ENCODE assay signal across 9 mouse cellular contexts in genomic region chr11:12314278-12315043, GRCm38 (mm10).
DNase-seq lines count a peak whose midpoint lies in the region; ATAC-seq and TF ChIP-seq lines count a peak whose summit lies in the region.
"Had no signal": no experiment of that assay in that cellular context is flagged by ENCODE, and none has a peak within 500 bp of the region (broad histone marks: within the 10 kb centered on the region; RNA-seq: fewer than 3 reads in every experiment).

No protein-coding gene starts in this region.

- TF ChIP-seq POLR2A in cortical plate, adult 2 months (IDR thresholded peaks at IDR 0.05; ENCODE audit: extremely low read depth, insufficient read depth, low read length) = no peak

- no peak overlapping the region; the same call in 1 of the 2 replicates for H3K9ac ChIP-seq in stomach, postnatal 0 days (ENCODE audit: low read length)
- H3K9ac ChIP-seq: heart, embryonic 15.5 days had no signal

- H3K27me3 ChIP-seq in stomach, postnatal 0 days (ENCODE audit: control insufficient read depth, insufficient read depth, low read length) = no peaks in the 10 kb centered on the region
- H3K27me3 ChIP-seq: heart, embryonic 15.5 days had no signal

- peak; percentile 82 for TF ChIP-seq CTCF in gastrocnemius, adult 2 months (IDR thresholded peaks at IDR 0.05)
- TF ChIP-seq CTCF in cortical plate, adult 2 months (IDR thresholded peaks at IDR 0.05; ENCODE audit: extremely low read depth, insufficient read depth, low read length) = peak; percentile 45
- peak; percentile 74 for TF ChIP-seq CTCF in stomach, postnatal 0 days (IDR thresholded peaks at IDR 0.05; ENCODE audit: low read depth)

- peak; percentile 39 for DNase-seq in gastrocnemius, adult 2 months
- DNase-seq in gastrocnemius, adult 8-10 months (ENCODE audit: low spot score in 2 of 2) = no peak
- peak; percentile 19 for DNase-seq in ovary, postnatal 14 days (ENCODE audit: low spot score)
- no peak for DNase-seq in ovary, adult 18-20 months (ENCODE audit: low spot score)
- DNase-seq in kidney, postnatal 10 days = peak; percentile 70
- no peak for DNase-seq in stomach, postnatal 0 days (ENCODE audit: low spot score)
- DNase-seq in B cell, adult 2 months = no peak

- peak overlapping the region; percentile 75 for H3K27ac ChIP-seq in gastrocnemius, adult 2 months
- H3K27ac ChIP-seq in cortical plate, adult 2 months (ENCODE audit: insufficient read depth, low read length) = no peak overlapping the region
- H3K27ac ChIP-seq in stomach, postnatal 0 days (replicated peaks) = no peak overlapping the region

- WGBS in stomach, postnatal 0 days = 79% methylated on average over 6 of the region's 6 CpGs

- peaks cover 2% of the 10 kb centered on the region; the same call in 1 of the 2 replicates for H3K4me1 ChIP-seq in cortical plate, adult 2 months (ENCODE audit: control insufficient read depth, insufficient read depth, low read length)
- no peaks in the 10 kb centered on the region for H3K4me1 ChIP-seq in stomach, postnatal 0 days (replicated peaks; ENCODE audit: control insufficient read depth, insufficient read depth)

- H3K9me3 ChIP-seq in stomach, postnatal 0 days (ENCODE audit: control insufficient read depth, low read length) = no peaks in the 10 kb centered on the region
- H3K9me3 ChIP-seq: heart, embryonic 15.5 days had no signal

- no peak for ATAC-seq in stomach, postnatal 0 days (ENCODE audit: low FRiP score, low TSS enrichment)

- H3K4me2 ChIP-seq in stomach, postnatal 0 days (replicated peaks; ENCODE audit: low read depth) = no peak overlapping the region
- H3K4me2 ChIP-seq: heart, embryonic 15.5 days had no signal

- intact Hi-C loops in gastrocnemius, adult 2 months (cut with DNase I) = loop anchor here (1.0 to 5.0 kb wide), 2 partner anchors 45 to 223 kb away; no protein-coding TSS in a partner anchor

- H3K4me3 ChIP-seq in gastrocnemius, adult 2 months = peak overlapping the region; percentile 63
- no peak overlapping the region for H3K4me3 ChIP-seq in cortical plate, adult 2 months (ENCODE audit: insufficient read depth, low read length)
- H3K4me3 ChIP-seq in stomach, postnatal 0 days (ENCODE audit: low read depth, low read length) = no peak overlapping the region
- H3K4me3 ChIP-seq: heart, embryonic 15.5 days had no signal

- no peaks in the 10 kb centered on the region for H3K36me3 ChIP-seq in stomach, postnatal 0 days (ENCODE audit: control insufficient read depth, insufficient read depth, low read length)
- H3K36me3 ChIP-seq: heart, embryonic 15.5 days had no signal

- TF ChIP-seq EP300 in stomach, postnatal 0 days (optimal IDR thresholded peaks at IDR 0.05) = no peak

Comparison
In these comparisons a context has a peak if more than half of its experiments do, and no peak if none do; other contexts are left out.
1. DNase-seq: peak in gastrocnemius, adult 2 months (single experiment), ovary, postnatal 14 days (single experiment) and kidney, postnatal 10 days (single experiment); none in gastrocnemius, adult 8-10 months (0 of 2), ovary, adult 18-20 months (single experiment), stomach, postnatal 0 days (single experiment) and B cell, adult 2 months (0 of 2).
2. Peak in every context shown above with its lines, with median percentiles within 50 percentile points of each other: CTCF ChIP-seq.